Mouse (Mus musculus): ENCODE data around the gene Tbk1. TPM values are rescaled to one million over a fixed set of nuclear protein-coding genes. Genes with fewer than 3 reads are reported as not detected.

The Tbk1 gene
- polyA plus RNA-seq (2017; shearing (Covaris generic)): 10 to 100 TPM; 82.1 to 92.8 TPM

DNA sequence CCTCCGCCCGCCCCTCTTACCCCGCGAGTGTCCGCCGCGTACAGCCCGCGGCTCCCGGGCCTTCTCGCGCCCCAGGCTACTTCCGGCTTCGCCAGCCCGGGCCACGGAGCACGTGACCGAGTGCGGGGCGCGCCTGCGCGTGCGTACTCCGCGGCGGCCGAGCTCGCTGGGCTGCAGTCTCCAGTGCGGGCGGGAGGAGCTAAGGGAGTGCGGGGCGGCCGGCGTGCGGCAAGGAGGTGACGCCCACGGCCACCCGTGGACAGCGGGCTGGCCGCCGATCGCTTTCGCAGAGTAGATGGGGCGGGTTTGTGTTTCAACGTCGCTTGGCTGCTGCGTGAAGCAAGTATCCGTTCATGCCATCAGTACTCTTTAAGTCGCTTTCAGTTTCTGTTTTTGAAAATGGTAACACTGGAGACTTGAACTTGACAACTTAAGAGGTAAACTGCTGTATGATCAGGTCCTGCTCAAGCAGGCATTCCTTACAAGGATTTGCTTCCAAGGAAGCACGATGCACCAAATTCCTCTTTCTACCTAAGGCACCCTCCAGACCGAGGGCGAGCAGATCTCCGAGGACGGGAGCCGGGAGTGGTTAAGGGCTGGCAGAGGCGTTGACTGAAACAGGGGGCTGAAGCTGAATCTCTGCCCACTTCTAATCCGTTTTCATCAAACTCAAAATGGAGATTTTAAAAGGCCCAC is at the start of gene Tbk1:
Gene Tbk1 (minus strand): TSS at position 113 of the 696 bp plus-strand sequence.

DNA sequence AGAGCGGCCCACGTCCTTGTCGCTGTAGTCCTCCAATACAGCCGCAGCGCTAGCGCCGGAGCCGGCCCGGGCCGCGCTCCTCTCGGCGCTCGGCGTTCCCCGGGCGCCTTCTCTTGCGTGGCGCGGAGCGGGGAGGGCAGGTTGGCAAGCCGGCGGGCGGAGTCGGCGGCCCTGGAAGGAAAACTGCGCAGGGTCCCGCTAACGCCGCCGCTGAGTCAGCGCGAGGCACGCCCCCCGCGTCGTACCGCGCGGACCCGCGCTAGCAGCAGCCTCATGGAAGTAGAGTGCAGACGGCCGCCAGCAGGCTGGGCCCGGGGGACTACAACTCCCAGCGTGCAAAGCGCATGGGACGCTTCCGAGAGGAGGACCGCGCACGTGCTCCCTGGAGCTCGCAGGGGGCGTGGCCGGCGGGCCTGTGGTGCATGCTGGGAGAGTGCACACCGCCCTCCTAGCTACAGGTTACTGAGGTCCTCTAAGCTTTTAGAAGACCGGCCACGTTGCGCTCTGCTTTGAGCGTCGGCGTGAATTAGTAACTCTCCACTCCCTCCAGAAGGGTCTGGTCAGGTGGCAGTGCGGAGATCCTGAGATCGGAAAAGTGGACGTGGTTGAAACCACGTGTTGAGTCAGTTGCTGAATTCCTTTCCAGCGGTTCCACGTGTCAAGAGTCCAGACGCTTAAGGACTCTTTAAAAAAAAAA is 39.7 kb upstream of the Tbk1 start, which contains the start of gene Xpot:
Gene Xpot (minus strand): TSS at position 147 of the 697 bp plus-strand sequence.

Other genes starting within 250 kb of the Tbk1 start
- 10 to 100 TPM; 16.8 to 17.4 TPM for gene Tbc1d30, start 235.5 kb downstream of the Tbk1 start, polyA plus RNA-seq (2017; shearing (Covaris generic))
- gene Gns, start 221.7 kb downstream of the Tbk1 start, polyA plus RNA-seq (2017; shearing (Covaris generic)): 10 to 100 TPM; 27.9 to 39.5 TPM
- 10 to 100 TPM; 20.1 to 27.0 TPM for gene Rassf3, start 110.4 kb downstream of the Tbk1 start, polyA plus RNA-seq (2017; shearing (Covaris generic))
- gene Xpot, start 39.5 kb upstream of the Tbk1 start, polyA plus RNA-seq (2017; shearing (Covaris generic)): 10 to 100 TPM; 36.0 to 56.6 TPM
- gene D930020B18Rik, start 54.8 kb upstream of the Tbk1 start, polyA plus RNA-seq (2017; shearing (Covaris generic)): under 1 TPM; 0.23 to 0.31 TPM
- gene BC048403, start 153.2 kb upstream of the Tbk1 start, polyA plus RNA-seq (2017; shearing (Covaris generic)): 1 to 10 TPM; 1.5 to 3.3 TPM